Mouse (Mus musculus): ENCODE results near the gene Itprid1. TPM values are rescaled to one million over a fixed set of nuclear protein-coding genes. Genes with fewer than 3 reads are reported as not detected.

Gene Itprid1
- polyA plus RNA-seq, 1 experiment from 2014 or later = 0.98 TPM

- Histone ChIP-seq H3K36me3 (no peaks in the 10 kb centered on the region), H3K27ac (replicated peaks) (no peak within 1 kb of the TSS), H3K4me2 (replicated peaks) (no peak within 1 kb of the TSS), H3K27me3 (no peaks in the 10 kb centered on the region), H3K9me3 (replicated peaks) (no peaks in the 10 kb centered on the region), H3K4me1 (no peaks in the 10 kb centered on the region), H3K4me3 (replicated peaks) (no peak within 1 kb of the TSS), H3K9ac (no peak within 1 kb of the TSS)
- 66% methylated on average over 16 of the region's 16 CpGs for WGBS
- no peak for ATAC-seq (ENCODE audit: insufficient number of reproducible peaks, low FRiP score, low TSS enrichment, low read depth)
Measured at GRCm38 (mm10) chr6:56017291-56017994, 180.7 kb downstream of the Itprid1 start, which contains the start of gene Ppp1r17. Gene Ppp1r17, plus strand, starts transcription at chr6:56017497.

- Histone ChIP-seq H3K27me3 (no peaks in the 10 kb centered on the region), H3K9ac (no peak overlapping the region), H3K4me2 (replicated peaks) (no peak overlapping the region), H3K4me1 (no peaks in the 10 kb centered on the region), H3K9me3 (replicated peaks) (no peaks in the 10 kb centered on the region), H3K27ac (replicated peaks) (no peak overlapping the region), H3K4me3 (replicated peaks) (no peak overlapping the region), H3K36me3 (no peaks in the 10 kb centered on the region)
- WGBS = 73% methylated on average over 2 of the region's 2 CpGs
- ATAC-seq (ENCODE audit: insufficient number of reproducible peaks, low FRiP score, low TSS enrichment, low read depth) = no peak
Measured at GRCm38 (mm10) chr6:56019632-56020031, 182.9 kb downstream of the Itprid1 start.

GRCm38 (mm10) chr6:56025533-56025932 lies 188.8 kb downstream of the Itprid1 start:
- ATAC-seq (ENCODE audit: insufficient number of reproducible peaks, low FRiP score, low TSS enrichment, low read depth) = no peak
- Histone ChIP-seq H3K4me2 (replicated peaks) (no peak overlapping the region), H3K27me3 (no peaks in the 10 kb centered on the region), H3K36me3 (no peaks in the 10 kb centered on the region), H3K4me1 (no peaks in the 10 kb centered on the region), H3K9me3 (replicated peaks) (no peaks in the 10 kb centered on the region), H3K27ac (replicated peaks) (no peak overlapping the region), H3K4me3 (replicated peaks) (no peak overlapping the region), H3K9ac (no peak overlapping the region)
- 61% methylated on average over 2 of the region's 2 CpGs for WGBS

GRCm38 (mm10) chr6:56027318-56027717 lies 190.6 kb downstream of the Itprid1 start:
- H3K4me3 ChIP-seq (replicated peaks) = no peak overlapping the region
- H3K27ac ChIP-seq (replicated peaks) = no peak overlapping the region
- no peaks in the 10 kb centered on the region for H3K27me3 ChIP-seq
- no peak overlapping the region for H3K9ac ChIP-seq
- H3K9me3 ChIP-seq (replicated peaks) = no peaks in the 10 kb centered on the region
- no peaks in the 10 kb centered on the region for H3K4me1 ChIP-seq
- H3K4me2 ChIP-seq (replicated peaks) = no peak overlapping the region
- no peaks in the 10 kb centered on the region for H3K36me3 ChIP-seq
- WGBS = 56% methylated on average over 6 of the region's 6 CpGs
- ATAC-seq (ENCODE audit: insufficient number of reproducible peaks, low FRiP score, low TSS enrichment, low read depth) = no peak

- Histone ChIP-seq H3K27me3 (no peaks in the 10 kb centered on the region), H3K4me1 (no peaks in the 10 kb centered on the region), H3K4me3 (replicated peaks) (no peak overlapping the region), H3K27ac (replicated peaks) (no peak overlapping the region), H3K4me2 (replicated peaks) (no peak overlapping the region), H3K36me3 (no peaks in the 10 kb centered on the region), H3K9ac (no peak overlapping the region), H3K9me3 (replicated peaks) (no peaks in the 10 kb centered on the region)
- no peak for ATAC-seq (ENCODE audit: insufficient number of reproducible peaks, low FRiP score, low TSS enrichment, low read depth)
- WGBS = 67% methylated on average over 5 of the region's 5 CpGs
Measured at GRCm38 (mm10) chr6:56027966-56028365, 191.3 kb downstream of the Itprid1 start.

Other genes with a start within 250 kb of the Itprid1 start
- gene Neurod6, start 155.6 kb upstream of the Itprid1 start, polyA plus RNA-seq (2015; fragmentation: Nextera tagmentation; extraction: Ambion mirVana) = 0.22 and 0.24 TPM in 2 replicates
- not detected in 2 replicates for gene Ppp1r17, start 180.6 kb downstream of the Itprid1 start, polyA plus RNA-seq (2015; fragmentation: Nextera tagmentation; extraction: Ambion mirVana)